ENCODE assay signal across 18 mouse cellular contexts in the genomic region with DNA sequence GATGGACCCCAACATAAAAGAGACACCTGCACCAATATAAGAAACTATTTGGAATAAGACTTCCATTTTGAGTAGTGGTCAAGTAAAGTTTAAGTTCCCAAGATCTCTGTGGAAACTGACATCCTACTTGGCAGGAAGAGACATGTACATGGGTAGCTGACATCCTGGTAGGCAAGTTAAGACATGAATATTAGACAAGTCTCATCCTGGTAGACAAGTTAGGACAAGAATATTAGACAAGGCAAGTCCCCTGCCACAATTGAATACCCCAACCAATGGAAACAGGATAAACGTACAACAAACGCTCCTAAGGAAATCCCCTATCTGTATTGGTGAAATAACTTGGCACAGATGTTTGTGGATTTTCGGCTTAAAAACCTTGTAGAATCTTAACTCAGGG. TPM values are rescaled to one million over a fixed set of nuclear protein-coding genes. Genes with fewer than 3 reads are reported as not detected.
DNase-seq lines count a peak whose midpoint lies in the region; TF ChIP-seq lines count a peak whose summit lies in the region.
"Had no signal": no experiment of that assay in that cellular context is flagged by ENCODE, and none has a peak within 500 bp of the region (broad histone marks: within the 10 kb centered on the region; RNA-seq: fewer than 3 reads in every experiment).

No protein-coding gene starts in this region.

- H3K27me3 ChIP-seq in CH12.LX (replicated peaks): no peaks in the 10 kb centered on the region
- H3K27me3 ChIP-seq: Patski had no signal

- H3K9ac ChIP-seq in CH12.LX (ENCODE audit: insufficient read depth, low read depth): no peak overlapping the region

- peaks cover 2% of the 10 kb centered on the region; the same call in 1 of the 2 replicates for H3K79me2 ChIP-seq in CH12.LX (replicated peaks; ENCODE audit: control insufficient read depth, extremely low read depth, insufficient read depth, poor library complexity, severe bottlenecking)

- dilution Hi-C loops in CH12.LX (cut with MboI; ENCODE audit: extremely low pct_ligation_motif_present, extremely low pct_unique_long_range_greater_than_20kb, low sequenced_read_pairs): no loop called here

- no peak for TF ChIP-seq RAD21 in CH12.LX (IDR thresholded peaks at IDR 0.05; ENCODE audit: low read depth, low read length)

- no peak overlapping the region for H3K4me3 ChIP-seq in CH12.LX (replicated peaks in 1 of 3; ENCODE audit: low read depth in 2 of 3, low read length in 2 of 3, poor library complexity in 1 of 3)
- no peak overlapping the region for H3K4me3 ChIP-seq in layer of hippocampus, adult 2 months

- no peaks in the 10 kb centered on the region for H3K9me3 ChIP-seq in CH12.LX (replicated peaks; ENCODE audit: low read length)
- H3K9me3 ChIP-seq: G1E had no signal

- H3K27ac ChIP-seq in CH12.LX (ENCODE audit: insufficient read depth, low read depth): peak overlapping the region; percentile 73; the same call in 1 of the 2 replicates
- no peak overlapping the region for H3K27ac ChIP-seq in layer of hippocampus, adult 2 months

- H3K4me1 ChIP-seq in CH12.LX (ENCODE audit: control insufficient read depth in 1 of 2, insufficient read depth in 2 of 2): peaks cover 7 to 30% of the 10 kb centered on the region in 2 experiments

- peaks cover 48 to 75% of the 10 kb centered on the region in 2 experiments for H3K36me3 ChIP-seq in CH12.LX (replicated peaks in 1 of 2; ENCODE audit: control insufficient read depth in 1 of 2, insufficient read depth in 1 of 2, low read length in 1 of 2)
- H3K36me3 ChIP-seq: G1E had no signal

- TF ChIP-seq CTCF in CH12.LX (conservative IDR thresholded peaks at IDR 0.05 in 1 of 2, IDR thresholded peaks at IDR 0.05 in 1 of 2; ENCODE audit: low read depth in 2 of 2, low read length in 2 of 2): no peak
- no peak for TF ChIP-seq CTCF in layer of hippocampus, adult 2 months (conservative IDR thresholded peaks at IDR 0.05)

- intact Hi-C loops in heart, postnatal 25 days (cut with DNase I): no loop called here

- H3K4me2 ChIP-seq in CH12.LX (ENCODE audit: insufficient read depth, low read depth, poor library complexity, severe bottlenecking): no peak overlapping the region

- in situ Hi-C loops in CH12.LX (cut with MboI; ENCODE audit: low pct_ligation_motif_present, low pct_unique_long_range_greater_than_20kb, low sequenced_read_pairs): no loop called here

- peak; percentile 47; the same call in 1 of the 2 replicates for TF ChIP-seq EP300 in CH12.LX (IDR thresholded peaks at IDR 0.05; ENCODE audit: low read length)

- TF ChIP-seq POLR2A in CH12.LX (IDR thresholded peaks at IDR 0.05; ENCODE audit: low read depth, low read length): no peak

- DNase-seq in heart, adult 11 months: peak; percentile 21
- DNase-seq in heart, postnatal 25 days (ENCODE audit: low spot score): no peak
- peak; percentile 40 for DNase-seq in CH12.LX (ENCODE audit: extremely low read depth)
- DNase-seq in layer of hippocampus, adult 2 months (ENCODE audit: low spot score in 2 of 2): no peak
- DNase-seq: adrenal gland, adult 2 months; adrenal gland, adult 8-10 months; adrenal gland, postnatal 10 days; adrenal gland, postnatal 14 days; adrenal gland, postnatal 25 days; adrenal gland, postnatal 36 days; B cell, adult 2 months; cerebellum, adult 11 months; cerebellum, adult 11-12 months; cerebellum, adult 18-20 months; cerebellum, adult 2 months had no signal

TF ChIP-seq in CH12.LX, 34 proteins besides CTCF, POLR2A, EP300 and RAD21:
- no peak for TF ChIP-seq MAX (IDR thresholded peaks at IDR 0.05; ENCODE audit: low read length)
- TF ChIP-seq TCF12 (IDR thresholded peaks at IDR 0.05; ENCODE audit: low read depth, low read length): peak; percentile 33; the same call in 1 of the 2 replicates
- peak; percentile 99 for TF ChIP-seq CHD1 (IDR thresholded peaks at IDR 0.05; ENCODE audit: low read depth, low read length)
- TF ChIP-seq ETS1 (conservative IDR thresholded peaks at IDR 0.05; ENCODE audit: low read depth, low read length): peak; percentile 48; the same call in 1 of the 2 replicates
- peak; percentile 29; the same call in 1 of the 2 replicates for TF ChIP-seq BHLHE40 (IDR thresholded peaks at IDR 0.05; ENCODE audit: low read depth, low read length)
- no peak for TF ChIP-seq RCOR1 (conservative IDR thresholded peaks at IDR 0.05; ENCODE audit: low read depth, low read length)
- 0 out of 2 replicates have a peak, but pooled peaks have one; percentile 40 for TF ChIP-seq MEF2A (IDR thresholded peaks at IDR 0.05; ENCODE audit: borderline replicate concordance, low read depth, low read length)
- TF ChIP-seq ZNF384 (IDR thresholded peaks at IDR 0.05; ENCODE audit: low read depth, low read length): no peak

RNA-seq across cellular contexts. Expression of a gene that starts 20.5 kb away (rescaled TPM):
- 1 to 10 TPM; 6.7 to 8.7 TPM for total RNA-seq in heart, postnatal 25 days (2021)
- total RNA-seq in CH12.LX (2012; rRNA removed) (13.0 and 13.4 TPM in 2 replicates), CH12.LX (2014; rRNA removed) (19.6 and 23.5 TPM in 2 replicates)
- polyA plus RNA-seq in CH12.LX (2012; ENCODE audit: insufficient read length, low read depth): 13.8 and 14.5 TPM in 2 replicates
- 10 to 100 TPM; 21.1 to 22.0 TPM for total RNA-seq in layer of hippocampus, adult 2 months (2021)

RNA-seq across cellular contexts. Expression of a gene that starts 33.8 kb away (rescaled TPM):
- 1 to 10 TPM in 1 of 2 experiments, under 1 TPM in 1; 0.61 to 1.1 TPM for total RNA-seq in heart, postnatal 25 days (2021)
- 21.9 and 26.7 TPM in 2 replicates for total RNA-seq in CH12.LX (2012; rRNA removed)
- total RNA-seq in CH12.LX (2014; rRNA removed): 46.9 and 49.7 TPM in 2 replicates
- polyA plus RNA-seq in CH12.LX (2012; ENCODE audit: insufficient read length, low read depth): 67.9 and 90.9 TPM in 2 replicates
- total RNA-seq in layer of hippocampus, adult 2 months (2021): 1 to 10 TPM in 1 of 2 experiments, under 1 TPM in 1; 0.88 to 2.0 TPM
- total RNA-seq: MEL had no signal
- polyA plus RNA-seq: G1E had no signal

Comparison
In these comparisons a context has a peak if more than half of its experiments do, and no peak if none do; other contexts are left out.
1. DNase-seq: peak in heart, adult 11 months (single experiment) and CH12.LX (single experiment); none in heart, postnatal 25 days (single experiment) and layer of hippocampus, adult 2 months (0 of 2).
2. RNA of a gene that starts 33.8 kb away (total RNA-seq): 21.9 to 49.7 TPM in CH12.LX; 0.88 to 2.0 TPM in layer of hippocampus, adult 2 months and 0.61 to 1.1 TPM in heart, postnatal 25 days; every median in the first group is over 4 times any median in the second.